In the genomic region with DNA sequence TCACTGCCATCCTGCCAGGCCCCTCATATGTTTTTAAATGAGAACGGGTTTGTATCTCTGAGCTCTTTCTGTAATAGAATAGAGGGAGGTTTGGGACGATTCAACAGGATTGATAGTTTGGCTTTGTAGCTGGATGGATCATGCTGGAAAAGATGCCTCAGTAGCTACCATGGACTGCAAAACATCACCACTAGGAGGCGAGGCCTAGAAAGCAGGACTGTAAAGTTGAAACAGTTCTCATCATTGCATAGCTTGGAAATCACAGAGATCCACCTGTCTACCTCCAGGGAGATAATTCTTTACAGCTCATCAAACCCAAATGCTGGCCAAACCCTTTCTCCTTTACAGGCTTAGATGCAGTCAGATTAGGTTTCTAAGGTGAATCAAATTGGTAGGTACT, we compare ENCODE assay signal across 21 mouse cellular contexts. TPM values are rescaled to one million over a fixed set of nuclear protein-coding genes. Genes with fewer than 3 reads are reported as not detected.
DNase-seq lines count a peak whose midpoint lies in the region; ATAC-seq and TF ChIP-seq lines count a peak whose summit lies in the region.
"Had no signal": no experiment of that assay in that cellular context is flagged by ENCODE, and none has a peak within 500 bp of the region (broad histone marks: within the 10 kb centered on the region; RNA-seq: fewer than 3 reads in every experiment).

No protein-coding gene starts in this region.

- H3K27me3 ChIP-seq in cerebellum, adult 2 months (ENCODE audit: control insufficient read depth, insufficient read depth, low read length) = no peaks in the 10 kb centered on the region
- no peaks in the 10 kb centered on the region for H3K27me3 ChIP-seq in midbrain, embryonic 14.5 days (ENCODE audit: control insufficient read depth, insufficient read depth, low read length)
- H3K27me3 ChIP-seq in midbrain, embryonic 16.5 days (ENCODE audit: control insufficient read depth, insufficient read depth, low read depth, low read length) = no peaks in the 10 kb centered on the region
- no peaks in the 10 kb centered on the region for H3K27me3 ChIP-seq in forebrain, embryonic 15.5 days
- H3K27me3 ChIP-seq: embryonic facial prominence, embryonic 15.5 days; forebrain, embryonic 12.5 days; Patski had no signal

- no peak overlapping the region for H3K27ac ChIP-seq in cerebellum, adult 2 months (ENCODE audit: insufficient read depth, low read length)
- H3K27ac ChIP-seq in layer of hippocampus, adult 2 months = no peak overlapping the region
- no peak overlapping the region for H3K27ac ChIP-seq in midbrain, embryonic 14.5 days (replicated peaks; ENCODE audit: low read depth, low read length)
- no peak overlapping the region for H3K27ac ChIP-seq in midbrain, embryonic 16.5 days (ENCODE audit: low read length)
- H3K27ac ChIP-seq in forebrain, embryonic 15.5 days (replicated peaks) = no peak overlapping the region
- H3K27ac ChIP-seq: embryonic facial prominence, embryonic 15.5 days; forebrain, embryonic 12.5 days had no signal

- no peak overlapping the region for H3K9ac ChIP-seq in midbrain, embryonic 14.5 days (replicated peaks; ENCODE audit: low read length)
- H3K9ac ChIP-seq in midbrain, embryonic 16.5 days (ENCODE audit: low read depth, low read length) = no peak overlapping the region
- H3K9ac ChIP-seq in forebrain, embryonic 15.5 days (replicated peaks) = no peak overlapping the region
- H3K9ac ChIP-seq: embryonic facial prominence, embryonic 15.5 days; forebrain, embryonic 12.5 days had no signal

- no peaks in the 10 kb centered on the region for H3K9me3 ChIP-seq in midbrain, embryonic 14.5 days (ENCODE audit: control insufficient read depth, low read length)
- no peaks in the 10 kb centered on the region for H3K9me3 ChIP-seq in midbrain, embryonic 16.5 days (replicated peaks; ENCODE audit: control insufficient read depth, low read length, poor library complexity, severe bottlenecking)
- H3K9me3 ChIP-seq in forebrain, embryonic 15.5 days = no peaks in the 10 kb centered on the region
- H3K9me3 ChIP-seq: embryonic facial prominence, embryonic 15.5 days; forebrain, embryonic 12.5 days had no signal

- ATAC-seq in midbrain, embryonic 14.5 days (ENCODE audit: low FRiP score, low TSS enrichment) = no peak
- no peak for ATAC-seq in midbrain, embryonic 16.5 days
- ATAC-seq in forebrain, embryonic 15.5 days (replicated peaks) = no peak
- ATAC-seq: inflammation-experienced regulatory T-cells, adult 6 months; Patski had no signal

- peak; percentile 9; the same call in 1 of the 2 replicates for TF ChIP-seq CTCF in cerebellum, adult 2 months (IDR thresholded peaks at IDR 0.05; ENCODE audit: borderline replicate concordance, insufficient read depth, low read depth, low read length)
- TF ChIP-seq CTCF in layer of hippocampus, adult 2 months (conservative IDR thresholded peaks at IDR 0.05) = peak; percentile 63

- no peak overlapping the region for H3K4me3 ChIP-seq in cerebellum, adult 2 months (replicated peaks; ENCODE audit: insufficient read depth, low read depth, low read length)
- H3K4me3 ChIP-seq in layer of hippocampus, adult 2 months = no peak overlapping the region
- H3K4me3 ChIP-seq in midbrain, embryonic 14.5 days (replicated peaks; ENCODE audit: low read depth, low read length) = no peak overlapping the region
- no peak overlapping the region for H3K4me3 ChIP-seq in midbrain, embryonic 16.5 days (ENCODE audit: low read depth, low read length)
- H3K4me3 ChIP-seq in forebrain, embryonic 15.5 days = no peak overlapping the region
- H3K4me3 ChIP-seq: embryonic facial prominence, embryonic 15.5 days; forebrain, embryonic 12.5 days had no signal

- WGBS in cerebellum, adult 2 months = 66% methylated on average over 3 of the region's 3 CpGs
- WGBS in midbrain, embryonic 14.5 days = 88% methylated on average over 3 of the region's 3 CpGs
- WGBS in midbrain, embryonic 16.5 days = 90% methylated on average over 3 of the region's 3 CpGs
- 89% methylated on average over 3 of the region's 3 CpGs for WGBS in forebrain, embryonic 15.5 days

- no peak overlapping the region for H3K4me2 ChIP-seq in midbrain, embryonic 14.5 days (ENCODE audit: low read length)
- no peak overlapping the region for H3K4me2 ChIP-seq in midbrain, embryonic 16.5 days (ENCODE audit: low read length)
- H3K4me2 ChIP-seq in forebrain, embryonic 15.5 days (replicated peaks) = no peak overlapping the region
- H3K4me2 ChIP-seq: embryonic facial prominence, embryonic 15.5 days; forebrain, embryonic 12.5 days; midbrain, embryonic 11.5 days had no signal

- TF ChIP-seq POLR2A in cerebellum, adult 2 months (IDR thresholded peaks at IDR 0.05; ENCODE audit: borderline replicate concordance, insufficient read depth, low read length) = no peak

- H3K4me1 ChIP-seq in cerebellum, adult 2 months (ENCODE audit: control insufficient read depth, insufficient read depth, low read length) = peaks cover 8% of the 10 kb centered on the region
- H3K4me1 ChIP-seq in midbrain, embryonic 14.5 days (ENCODE audit: control insufficient read depth, insufficient read depth, low read length) = no peaks in the 10 kb centered on the region
- H3K4me1 ChIP-seq in midbrain, embryonic 16.5 days (ENCODE audit: control insufficient read depth, insufficient read depth, low read length) = no peaks in the 10 kb centered on the region
- no peaks in the 10 kb centered on the region for H3K4me1 ChIP-seq in forebrain, embryonic 15.5 days
- H3K4me1 ChIP-seq: embryonic facial prominence, embryonic 15.5 days; forebrain, embryonic 12.5 days had no signal

- no peak for DNase-seq in cerebellum, adult 2 months
- no peak for DNase-seq in cerebellum, adult 11 months
- no peak for DNase-seq in layer of hippocampus, adult 2 months (ENCODE audit: low spot score in 2 of 2)
- no peak for DNase-seq in layer of hippocampus, postnatal 10 days (ENCODE audit: low spot score in 2 of 2)
- DNase-seq in midbrain, embryonic 14.5 days = peak; percentile 11
- DNase-seq in induced T-regulatory cell, adult 2 months (ENCODE audit: low read depth) = peak; percentile 12
- DNase-seq: cerebellum, postnatal 10 days; embryo, embryonic 11 days; kidney, postnatal 10 days; lung, postnatal 36 days; right cerebral cortex, adult 18-20 months; thymus, adult 18-20 months had no signal

- H3K36me3 ChIP-seq in midbrain, embryonic 14.5 days (ENCODE audit: control insufficient read depth, insufficient read depth, low read length) = peaks cover 41% of the 10 kb centered on the region
- H3K36me3 ChIP-seq in midbrain, embryonic 16.5 days (ENCODE audit: control insufficient read depth, insufficient read depth, low read length) = peaks cover 18% of the 10 kb centered on the region
- peaks cover 42% of the 10 kb centered on the region for H3K36me3 ChIP-seq in forebrain, embryonic 15.5 days

RNA-seq across cellular contexts. Expression of a gene that starts 6.0 kb away (rescaled TPM):
- polyA plus RNA-seq in cerebellum, adult 2 months (2012; rRNA removed) = 93.2 and 101 TPM in 2 replicates
- total RNA-seq in layer of hippocampus, adult 2 months (2021) = 10 to 100 TPM; 40.0 to 40.6 TPM
- 10 to 100 TPM; 16.9 to 19.7 TPM for total RNA-seq in layer of hippocampus, postnatal 10 days (2021)
- 1.2 and 1.7 TPM in 2 replicates for polyA plus RNA-seq in midbrain, embryonic 14.5 days (2014; fragmentation: Nextera tagmentation; extraction: Ambion mirVana)
- polyA plus RNA-seq in midbrain, embryonic 16.5 days (2015; fragmentation: Nextera tagmentation; extraction: Ambion mirVana) = 1.7 and 2.3 TPM in 2 replicates
- 4.1 and 5.6 TPM in 2 replicates for polyA plus RNA-seq in forebrain, embryonic 15.5 days (2015; fragmentation: Nextera tagmentation; extraction: Ambion mirVana)
- total RNA-seq: hematopoietic stem cell, adult 5-6 weeks; neutrophil, adult 5-6 weeks had no signal
- polyA plus RNA-seq: midbrain, embryonic 11.5 days had no signal

RNA-seq across cellular contexts. Expression of a gene that starts 11.8 kb away (rescaled TPM):
- polyA plus RNA-seq in cerebellum, adult 2 months (2012; rRNA removed) = 376 and 378 TPM in 2 replicates
- 100 to 1,000 TPM; 206 to 221 TPM for total RNA-seq in layer of hippocampus, adult 2 months (2021)
- 100 to 1,000 TPM; 270 to 275 TPM for total RNA-seq in layer of hippocampus, postnatal 10 days (2021)
- 450 and 544 TPM in 2 replicates for polyA plus RNA-seq in midbrain, embryonic 14.5 days (2014; fragmentation: Nextera tagmentation; extraction: Ambion mirVana)
- polyA plus RNA-seq in midbrain, embryonic 16.5 days (2015; fragmentation: Nextera tagmentation; extraction: Ambion mirVana) = 426 and 456 TPM in 2 replicates
- 460 and 479 TPM in 2 replicates for polyA plus RNA-seq in forebrain, embryonic 15.5 days (2015; fragmentation: Nextera tagmentation; extraction: Ambion mirVana)

RNA-seq across cellular contexts. Expression of a gene that starts 39.5 kb away (rescaled TPM):
- 1.6 and 2.2 TPM in 2 replicates for polyA plus RNA-seq in cerebellum, adult 2 months (2012; rRNA removed)
- 1 to 10 TPM; 4.7 to 5.3 TPM for total RNA-seq in layer of hippocampus, adult 2 months (2021)
- total RNA-seq in layer of hippocampus, postnatal 10 days (2021) = 1 to 10 TPM; 2.1 to 3.1 TPM
- 0.93 and 1.1 TPM in 2 replicates for polyA plus RNA-seq in midbrain, embryonic 14.5 days (2014; fragmentation: Nextera tagmentation; extraction: Ambion mirVana)
- 1.2 and 1.6 TPM in 2 replicates for polyA plus RNA-seq in midbrain, embryonic 16.5 days (2015; fragmentation: Nextera tagmentation; extraction: Ambion mirVana)
- 2.1 and 2.2 TPM in 2 replicates for polyA plus RNA-seq in forebrain, embryonic 15.5 days (2015; fragmentation: Nextera tagmentation; extraction: Ambion mirVana)
- polyA plus RNA-seq: Patski had no signal

RNA-seq across cellular contexts. Expression of a gene that starts 40.2 kb away (rescaled TPM):
- 10.1 and 11.1 TPM in 2 replicates for polyA plus RNA-seq in cerebellum, adult 2 months (2012; rRNA removed)
- 10 to 100 TPM; 10.1 to 10.2 TPM for total RNA-seq in layer of hippocampus, adult 2 months (2021)
- 10 to 100 TPM; 10.6 to 11.3 TPM for total RNA-seq in layer of hippocampus, postnatal 10 days (2021)
- 9.4 and 10.8 TPM in 2 replicates for polyA plus RNA-seq in midbrain, embryonic 14.5 days (2014; fragmentation: Nextera tagmentation; extraction: Ambion mirVana)
- 12.3 and 12.7 TPM in 2 replicates for polyA plus RNA-seq in midbrain, embryonic 16.5 days (2015; fragmentation: Nextera tagmentation; extraction: Ambion mirVana)
- 18.9 and 19.0 TPM in 2 replicates for polyA plus RNA-seq in forebrain, embryonic 15.5 days (2015; fragmentation: Nextera tagmentation; extraction: Ambion mirVana)

Comparison
In these comparisons a context has a peak if more than half of its experiments do, and no peak if none do; other contexts are left out.
1. DNase-seq: peak in midbrain, embryonic 14.5 days (single experiment) and induced T-regulatory cell, adult 2 months (single experiment); none in cerebellum, adult 2 months (0 of 2), cerebellum, adult 11 months (single experiment), layer of hippocampus, adult 2 months (0 of 2) and layer of hippocampus, postnatal 10 days (0 of 2).
2. RNA of a gene that starts 6.0 kb away (polyA plus RNA-seq): 93.2 to 101 TPM in cerebellum, adult 2 months; 4.1 to 5.6 TPM in forebrain, embryonic 15.5 days, 1.7 to 2.3 TPM in midbrain, embryonic 16.5 days and 1.2 to 1.7 TPM in midbrain, embryonic 14.5 days; every median in the first group is over 10 times any median in the second.